Mouse (Mus musculus) kidney, adult 18-20 months (tissue): ENCODE measurements around the gene Grk2.

Source experiments
- DNase-seq: peaks from one replicate; pipeline ENCODE4 v3.0.0; 2021

The Grk2 gene

DNA sequence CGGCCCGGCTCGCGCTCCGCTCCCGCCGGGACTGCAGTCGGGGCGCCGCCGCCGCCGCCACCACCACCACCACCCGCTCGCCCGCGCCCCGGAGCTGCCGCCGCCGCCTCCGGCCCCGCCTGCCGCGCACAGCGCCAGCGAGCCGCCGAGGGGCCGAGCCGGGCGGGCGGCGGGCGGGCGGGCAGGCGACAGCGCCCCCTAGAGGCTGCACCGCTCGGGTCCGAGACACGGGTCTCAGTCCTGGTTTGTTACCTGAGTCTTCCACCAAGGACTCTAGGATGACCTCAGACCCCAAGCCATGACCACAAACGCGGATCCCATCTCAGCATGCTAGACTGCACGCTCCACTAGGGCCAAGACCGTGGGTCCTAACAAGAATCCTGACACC, at the start of gene Grk2:
Grk2 (minus strand) TSS at position 33 of the 388 bp plus-strand sequence.
- DNase-seq, result peak; percentile 82

DNA sequence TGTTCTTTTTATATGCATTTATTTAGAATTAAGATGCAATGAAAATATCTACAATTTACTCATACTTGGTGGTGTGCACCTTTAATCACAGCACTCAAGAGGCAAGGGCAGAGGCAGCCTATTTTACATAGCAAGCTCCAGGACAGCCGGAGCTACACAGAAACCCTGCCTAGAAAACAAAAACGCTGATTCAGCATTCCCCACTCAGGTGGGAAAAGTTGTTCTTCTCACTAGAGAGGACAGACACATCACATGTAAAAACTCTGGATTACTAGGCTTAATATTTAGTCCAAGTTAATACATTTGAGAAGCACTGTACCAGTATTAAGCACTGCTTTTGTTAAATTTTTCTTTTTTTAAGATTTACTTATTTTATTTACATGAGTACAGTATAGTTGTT, 43.4 kb upstream of the Grk2 start:
- DNase-seq, result no peak

DNA sequence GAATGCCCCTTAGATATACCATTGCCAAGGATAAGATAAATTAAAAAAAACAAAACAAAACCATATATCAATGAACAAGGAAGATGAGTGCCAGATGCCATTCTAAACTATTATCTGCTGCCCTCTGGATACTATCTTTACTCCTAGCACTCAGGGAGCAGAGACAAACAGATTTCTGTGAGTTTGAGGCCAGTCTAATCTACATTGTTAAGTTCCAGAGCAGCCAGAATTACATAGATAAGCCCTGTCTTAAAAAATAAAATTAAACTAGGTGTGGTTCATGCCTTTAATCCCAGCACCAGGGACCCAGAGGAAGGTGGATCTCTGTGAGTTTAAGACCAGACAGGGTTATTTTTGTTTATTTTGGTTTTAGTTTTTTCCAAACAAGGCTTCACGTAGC, 40.5 kb upstream of the Grk2 start:
- no peak for DNase-seq

DNA sequence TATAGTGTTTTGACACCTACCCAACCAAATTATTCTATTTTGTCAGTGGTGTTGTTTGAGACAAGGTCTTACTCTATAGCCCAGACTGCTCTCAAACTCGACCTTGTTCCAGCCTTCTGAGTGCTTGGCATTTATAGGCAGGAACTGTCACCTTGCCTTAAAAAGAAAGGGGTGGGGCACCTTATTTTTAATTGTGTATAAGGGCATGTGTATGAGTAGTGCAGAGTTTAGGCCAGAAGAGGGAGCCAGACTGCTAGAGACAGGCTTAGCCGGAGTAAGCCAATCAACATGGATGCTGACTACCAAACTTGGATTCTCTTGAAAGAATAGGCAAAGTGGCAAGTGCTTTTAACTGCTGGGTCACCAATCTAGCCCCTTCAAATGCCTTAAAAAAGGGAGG, 32.1 kb upstream of the Grk2 start:
- DNase-seq, result peak; percentile 61

DNA sequence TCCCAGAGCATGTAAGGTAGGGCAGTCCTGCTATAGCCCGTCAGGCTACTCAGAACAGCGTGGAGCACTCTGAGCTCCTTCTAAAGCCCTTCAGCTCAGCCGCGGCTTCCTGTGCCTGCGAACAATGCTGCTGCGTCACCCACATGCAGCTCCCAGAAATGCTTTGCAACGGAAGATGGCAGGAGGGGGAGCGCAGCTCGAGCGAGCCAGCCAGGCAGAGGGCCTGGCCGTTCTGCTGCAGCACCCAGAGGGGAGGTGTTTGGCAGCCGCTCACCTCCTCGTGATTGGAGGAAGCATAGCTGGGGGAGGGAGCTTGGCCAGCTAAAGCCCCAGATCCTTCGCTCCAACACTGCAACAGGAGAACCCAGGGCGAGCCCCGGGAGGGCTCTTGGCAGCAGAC, 27.8 kb upstream of the Grk2 start:
- DNase-seq, result peak; percentile 93

DNA sequence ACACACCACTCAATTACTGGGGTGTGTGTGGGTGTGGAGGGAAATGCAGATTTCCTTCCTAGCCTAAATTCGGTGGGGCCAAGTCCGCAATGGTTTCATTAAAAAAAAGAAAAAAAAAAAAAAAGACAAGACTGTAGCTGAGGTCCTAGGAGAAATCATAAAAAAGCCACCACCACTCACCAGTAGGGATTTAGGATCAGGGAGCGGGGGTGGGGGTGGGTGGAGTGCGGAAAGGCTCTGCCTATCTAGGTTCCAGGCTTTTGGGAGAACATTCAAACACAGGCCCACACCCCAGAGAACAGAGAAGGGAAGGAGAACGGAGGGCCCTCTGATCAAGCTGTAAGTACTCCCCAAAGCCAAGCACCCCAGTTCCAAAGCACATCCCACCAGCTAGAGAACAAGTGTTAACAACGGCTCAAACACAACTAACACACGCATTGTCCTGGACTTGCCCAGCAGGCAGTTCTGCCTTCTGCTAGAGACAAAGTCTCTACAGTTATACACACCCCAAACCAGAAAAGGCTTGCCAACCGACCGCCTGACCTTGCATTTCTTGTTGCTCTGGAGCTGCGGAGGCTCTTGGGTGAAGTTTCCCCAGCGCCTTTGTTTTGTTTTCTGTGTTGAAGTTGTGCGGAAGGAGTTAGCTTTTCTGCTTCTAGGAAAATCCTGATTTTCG, 27.2 kb upstream of the Grk2 start:
- DNase-seq, result no peak

DNA sequence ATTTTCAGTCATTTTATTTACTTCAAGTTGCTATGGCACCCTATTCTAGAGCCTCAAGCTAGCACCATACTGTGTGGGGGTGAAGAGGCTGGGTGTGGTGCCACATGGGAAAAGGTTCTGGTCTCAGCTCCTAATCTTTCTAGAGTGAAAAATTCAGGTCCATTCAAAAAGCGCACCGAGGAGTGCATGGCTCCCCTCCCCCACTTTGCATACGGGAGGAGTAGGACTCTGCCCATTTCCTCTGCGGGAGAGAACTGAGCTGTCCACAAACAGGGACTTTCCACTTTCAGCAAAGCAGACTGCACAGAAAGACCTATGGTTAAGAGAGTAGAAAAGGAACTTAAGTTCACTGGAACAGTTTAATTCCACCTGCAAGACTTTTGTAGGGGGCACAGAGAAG, 26.6 kb upstream of the Grk2 start:
- DNase-seq, result peak; percentile 65

DNA sequence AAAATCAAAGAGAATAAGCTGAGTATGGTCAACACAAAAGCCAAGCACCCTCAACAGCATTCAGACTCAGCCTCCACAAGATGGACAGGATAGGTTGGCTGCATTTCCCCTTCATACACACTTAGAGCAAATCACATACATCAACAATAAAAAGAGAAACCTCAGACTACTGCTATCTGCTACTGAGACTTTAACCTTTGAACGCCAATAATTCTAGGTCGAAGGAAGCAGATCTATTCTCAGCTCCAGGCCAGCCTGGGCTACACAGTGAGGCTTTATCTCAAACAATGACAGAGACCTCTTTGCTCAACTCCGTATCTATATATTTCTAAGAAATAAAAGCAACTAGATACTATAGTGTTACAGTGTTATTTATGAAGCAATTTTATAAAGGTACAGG, 25.3 kb upstream of the Grk2 start:
- DNase-seq, result no peak

DNA sequence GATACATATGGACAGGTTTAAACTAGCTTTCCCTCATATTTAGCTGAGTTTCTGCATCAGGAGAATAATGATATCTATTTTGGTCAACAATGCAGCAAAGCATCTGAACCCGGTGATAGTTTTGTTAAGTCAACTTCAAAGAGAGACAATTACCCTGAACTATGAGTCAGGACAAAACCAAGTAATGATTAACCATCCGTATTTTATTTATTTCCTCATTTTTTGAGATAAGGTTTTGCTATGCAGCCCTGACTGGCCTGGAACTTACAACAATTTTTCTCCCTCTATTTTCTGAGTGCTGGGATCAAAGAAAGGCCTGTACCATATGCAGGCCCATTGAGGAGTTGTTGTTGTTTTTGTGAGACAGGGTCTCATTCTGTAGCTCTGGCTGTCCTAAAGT, 24.6 kb upstream of the Grk2 start:
- DNase-seq, result no peak

DNA sequence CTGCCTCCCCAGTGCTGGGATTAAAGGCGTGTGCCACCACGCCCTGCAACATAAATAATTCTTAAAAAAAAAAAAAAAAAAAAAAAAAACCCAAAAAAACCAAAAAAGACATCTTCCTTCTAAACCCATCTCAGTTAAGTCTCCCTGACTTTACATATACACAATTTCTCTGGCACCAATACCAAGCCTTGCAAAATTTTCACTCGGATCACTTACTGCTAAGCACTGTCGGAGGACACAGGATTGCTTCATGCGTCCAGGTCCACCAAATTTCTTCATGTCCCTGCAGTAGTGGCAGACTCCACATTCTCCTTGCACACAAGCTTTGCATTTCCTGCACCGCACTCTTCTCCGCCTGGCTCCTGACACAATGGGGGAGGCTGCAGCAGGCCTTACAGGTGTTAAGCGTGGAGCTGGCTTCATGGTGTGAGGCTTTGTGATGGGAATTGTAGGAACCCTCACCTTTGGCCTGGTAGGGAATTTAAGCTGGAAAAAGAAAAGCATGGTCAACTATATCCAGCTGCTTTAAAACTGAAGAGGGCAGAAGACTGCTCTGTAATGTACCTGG, 22.8 kb upstream of the Grk2 start:
- DNase-seq, result no peak

DNA sequence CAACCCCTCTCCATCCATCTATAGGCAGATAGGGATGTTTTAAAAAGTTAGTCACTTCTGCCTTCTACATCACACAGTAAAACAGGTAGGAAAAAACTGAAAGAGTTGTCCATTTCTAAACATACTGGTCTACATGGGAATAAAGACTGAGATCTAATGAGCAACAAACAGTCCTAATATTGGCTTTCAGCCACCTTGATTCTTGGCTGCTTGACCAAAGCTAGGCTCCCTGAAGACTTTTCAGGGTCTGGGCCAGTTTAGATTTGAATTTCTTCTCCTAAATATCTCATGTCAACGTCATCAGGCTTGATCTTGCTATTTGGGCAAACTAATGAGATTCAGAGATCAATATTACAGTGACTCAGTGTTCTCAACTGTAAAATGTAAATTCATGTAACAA, 20.9 kb upstream of the Grk2 start:
- no peak for DNase-seq

DNA sequence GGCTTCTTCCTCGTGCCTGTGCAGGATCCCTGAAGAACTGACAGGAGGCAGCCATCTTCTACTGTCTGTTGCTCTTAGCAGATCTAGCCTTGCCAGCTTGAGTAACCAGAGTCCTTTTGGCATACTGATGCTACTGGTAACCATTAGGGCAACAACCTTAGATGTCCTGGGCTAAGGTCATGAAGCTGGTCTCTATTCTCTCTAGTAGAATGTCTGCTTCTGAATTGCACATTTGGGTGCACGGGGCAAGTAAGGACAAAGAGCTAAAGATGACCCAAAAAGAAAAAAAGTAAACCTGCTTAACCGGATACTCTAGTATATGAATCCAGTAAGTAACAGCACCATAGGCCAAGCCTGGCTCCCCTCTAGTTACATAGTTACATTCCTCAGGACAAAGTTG, 20.1 kb upstream of the Grk2 start:
- DNase-seq, result no peak

DNA sequence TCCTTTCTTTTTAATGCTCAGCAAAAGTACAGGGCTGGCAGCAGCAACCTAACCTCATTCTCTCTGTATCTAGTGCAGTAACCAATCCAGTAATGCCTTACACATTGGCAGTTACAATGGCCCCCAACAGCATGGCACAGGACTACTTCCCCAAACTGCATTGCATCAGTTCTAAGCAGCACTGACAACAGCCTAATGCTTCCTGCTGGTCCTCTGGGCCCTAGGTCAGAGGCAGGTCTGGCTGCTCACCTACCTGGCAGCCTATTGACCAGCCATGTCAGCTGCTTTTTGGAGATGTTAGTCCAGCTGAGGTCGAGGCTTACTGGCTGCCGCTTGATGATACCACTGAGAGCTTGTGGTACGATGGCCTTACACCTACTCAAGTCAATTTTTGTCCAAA, 16.1 kb upstream of the Grk2 start:
- no peak for DNase-seq

DNA sequence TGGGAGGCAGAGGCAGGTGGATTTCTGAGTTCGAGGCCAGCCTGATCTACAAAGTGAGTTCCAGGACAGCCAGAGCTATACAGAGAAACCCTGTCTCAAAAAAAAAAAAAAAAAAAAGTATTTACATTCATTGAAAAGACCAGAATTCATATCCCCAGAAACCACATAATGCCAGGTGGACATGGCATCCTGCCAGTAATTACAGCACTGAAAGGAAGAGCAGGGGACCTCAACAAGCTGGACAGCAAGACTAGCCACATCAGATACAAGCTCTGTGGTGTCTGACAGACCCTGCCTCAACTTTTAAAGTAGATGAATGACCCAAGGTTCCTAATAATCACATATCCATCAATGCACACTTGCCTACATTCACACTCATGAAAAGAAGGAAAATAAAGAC, 15.6 kb upstream of the Grk2 start:
- no peak for DNase-seq

DNA sequence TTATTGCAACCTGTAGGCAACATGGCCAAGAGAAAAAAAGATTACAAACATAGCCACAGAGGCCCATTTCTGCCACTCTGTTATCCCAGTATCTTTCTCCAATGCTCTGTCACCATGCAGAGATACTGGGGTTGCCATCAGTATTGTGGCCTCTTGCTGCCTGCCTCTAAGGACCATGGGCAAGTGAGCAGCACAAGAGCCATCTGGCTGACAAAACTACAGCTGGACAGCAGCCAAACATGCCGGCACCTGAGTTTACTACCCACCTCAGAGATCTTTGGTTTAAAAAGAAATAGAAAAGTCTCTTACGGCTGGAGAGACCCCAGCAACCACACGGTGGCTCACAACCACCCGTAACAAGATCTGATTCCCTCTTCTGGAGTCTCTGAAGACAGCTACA, 13.2 kb upstream of the Grk2 start:
- DNase-seq, result no peak

DNA sequence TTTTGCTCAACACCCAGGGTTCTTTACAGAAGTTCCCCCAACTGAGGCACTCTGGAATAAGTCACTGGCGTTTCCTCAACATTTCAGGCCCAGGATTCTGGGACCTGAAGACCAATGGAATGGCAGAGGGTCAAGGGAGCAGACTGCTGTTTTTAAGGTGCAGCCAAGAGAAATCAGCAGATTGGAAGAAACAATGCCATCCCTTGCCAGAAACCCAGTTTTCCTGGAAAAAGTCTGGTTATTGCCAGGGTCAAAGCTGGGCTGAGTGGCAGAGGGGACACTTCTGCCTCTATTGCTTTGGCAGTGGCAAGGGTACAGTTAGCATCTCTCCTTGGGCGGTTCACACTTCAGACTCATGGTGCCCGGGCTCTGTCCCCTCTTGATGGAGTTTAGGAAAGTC, 11.2 kb upstream of the Grk2 start:
- DNase-seq, result no peak

DNA sequence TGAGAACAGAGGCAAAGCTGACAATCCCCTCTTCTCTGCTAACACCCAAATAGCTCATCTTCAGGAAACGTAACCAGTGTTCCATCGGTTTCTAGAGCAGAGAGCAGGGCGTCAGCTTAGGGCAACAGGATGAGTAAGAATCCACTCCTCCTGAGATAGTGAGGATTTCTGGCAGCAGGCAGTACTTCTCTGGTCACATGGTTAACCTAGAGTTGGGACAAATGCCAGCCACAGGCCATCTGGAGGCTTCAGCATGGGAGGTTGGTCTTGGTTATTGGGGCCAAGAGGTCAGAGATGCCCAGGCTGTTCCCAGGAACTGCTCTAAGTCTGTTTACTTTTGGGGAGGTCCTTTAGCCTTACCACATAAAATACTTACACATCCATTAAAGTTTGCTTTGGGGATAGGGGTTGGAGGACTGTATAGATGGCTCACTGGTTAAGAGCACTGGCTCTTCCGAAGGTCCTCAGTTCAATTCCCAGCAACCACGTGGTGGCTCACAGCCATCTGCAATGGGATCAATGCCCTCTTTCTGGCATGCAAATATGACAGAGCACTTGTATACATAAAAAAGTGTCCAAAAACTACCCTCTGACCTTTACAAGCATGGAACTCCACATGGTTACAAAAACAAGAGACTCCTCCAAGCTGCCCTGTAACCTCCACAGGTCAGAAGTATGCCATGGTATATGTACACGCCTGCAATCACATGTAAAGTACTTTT, 9.4 kb upstream of the Grk2 start:
- peak; percentile 40 for DNase-seq

DNA sequence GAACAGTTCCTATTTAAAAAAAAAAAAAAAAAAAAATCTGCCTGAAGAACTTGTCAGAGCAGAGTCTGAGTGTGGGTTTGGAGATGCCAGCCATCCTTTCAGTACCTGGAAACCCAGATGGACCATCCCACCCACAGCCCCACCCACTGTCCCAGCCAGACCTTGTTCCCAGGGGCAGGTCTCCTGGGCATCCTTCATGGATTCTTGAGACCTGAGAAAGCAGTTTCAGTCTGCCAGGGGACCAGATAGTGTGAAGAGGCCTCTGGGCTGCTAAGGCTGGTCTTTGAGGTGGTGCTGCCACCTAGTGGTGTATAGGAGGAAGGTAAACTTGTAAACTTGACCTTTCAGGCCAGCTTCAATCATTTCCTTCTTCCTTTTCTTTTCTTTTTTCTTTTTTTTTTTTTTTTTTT, 3.8 kb upstream of the Grk2 start:
- DNase-seq, result peak; percentile 59

DNA sequence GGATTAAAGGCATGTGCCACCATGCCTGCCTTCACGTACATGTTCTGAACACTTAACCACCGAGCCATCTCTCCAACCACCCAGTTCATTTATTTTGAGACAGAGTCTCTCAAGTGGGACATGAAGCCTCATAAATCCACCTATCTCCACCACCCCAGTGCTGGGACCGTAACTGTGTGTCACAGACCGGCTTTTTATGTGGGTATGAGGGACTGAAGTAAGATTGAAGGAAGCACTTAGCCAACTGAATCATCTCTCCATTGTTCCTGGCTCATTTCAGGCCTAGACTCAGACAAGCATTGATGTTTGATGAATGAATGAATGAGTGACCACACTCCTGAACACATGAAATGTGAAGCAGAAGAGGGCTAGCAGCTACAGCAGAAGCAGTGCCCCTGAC, 3.3 kb upstream of the Grk2 start:
- no peak for DNase-seq

DNA sequence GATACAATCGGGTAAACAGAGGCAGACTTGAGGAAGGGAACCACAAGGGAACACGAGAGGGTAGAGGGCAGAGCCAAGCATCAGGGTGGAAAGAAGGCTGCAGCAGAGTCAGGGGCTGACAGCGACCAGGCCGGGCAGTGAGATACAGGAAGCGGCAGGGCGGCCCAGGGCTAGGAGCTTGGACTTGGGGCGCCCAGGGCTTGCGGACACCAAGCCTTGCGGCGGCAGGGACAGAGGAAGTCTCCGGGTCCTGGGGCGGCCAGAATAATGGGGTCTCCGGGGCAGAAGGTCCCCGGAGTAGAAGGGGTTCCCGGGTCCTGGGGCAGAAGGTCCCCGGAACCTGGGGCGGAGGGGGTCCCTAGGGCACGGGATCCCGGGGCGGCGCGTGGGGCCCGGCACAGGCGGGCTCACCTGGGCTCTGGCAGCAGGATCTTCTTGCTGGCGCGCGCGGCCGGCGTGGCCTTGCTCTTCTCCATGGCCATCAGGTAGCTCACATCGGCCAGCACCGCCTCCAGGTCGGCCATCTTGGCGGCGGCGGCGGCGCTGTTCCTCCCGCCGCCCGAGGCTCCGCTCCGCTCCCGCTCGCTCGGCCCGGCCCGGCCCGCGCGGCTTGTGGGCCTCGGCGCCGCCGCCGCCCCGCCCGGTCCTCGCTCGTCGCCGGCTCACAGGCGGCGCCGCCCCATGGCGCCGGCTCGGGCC, 382 bp downstream of the Grk2 start:
- peak; percentile 62 for DNase-seq

DNA sequence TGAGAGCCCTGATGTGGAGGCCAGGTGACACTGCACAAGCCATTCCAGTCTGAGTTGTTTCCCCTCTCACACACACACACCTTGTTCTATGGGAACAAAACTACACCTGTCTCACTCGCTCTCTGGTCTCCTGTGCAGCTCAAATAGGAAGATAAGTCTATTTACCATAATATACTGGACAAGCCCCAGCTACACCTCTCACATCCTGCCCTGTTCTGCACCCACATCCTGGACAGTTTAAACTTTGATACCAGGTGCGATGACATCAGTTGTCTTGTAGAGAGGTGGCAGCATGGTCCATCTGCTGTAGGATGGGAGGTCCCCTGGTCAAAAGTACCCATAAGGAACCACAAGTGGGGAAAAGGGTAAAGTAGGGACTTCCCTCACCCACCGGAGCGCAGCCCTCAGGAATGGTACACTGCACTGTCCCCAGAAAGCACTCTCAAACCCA, 1.1 kb downstream of the Grk2 start:
- no peak for DNase-seq

DNA sequence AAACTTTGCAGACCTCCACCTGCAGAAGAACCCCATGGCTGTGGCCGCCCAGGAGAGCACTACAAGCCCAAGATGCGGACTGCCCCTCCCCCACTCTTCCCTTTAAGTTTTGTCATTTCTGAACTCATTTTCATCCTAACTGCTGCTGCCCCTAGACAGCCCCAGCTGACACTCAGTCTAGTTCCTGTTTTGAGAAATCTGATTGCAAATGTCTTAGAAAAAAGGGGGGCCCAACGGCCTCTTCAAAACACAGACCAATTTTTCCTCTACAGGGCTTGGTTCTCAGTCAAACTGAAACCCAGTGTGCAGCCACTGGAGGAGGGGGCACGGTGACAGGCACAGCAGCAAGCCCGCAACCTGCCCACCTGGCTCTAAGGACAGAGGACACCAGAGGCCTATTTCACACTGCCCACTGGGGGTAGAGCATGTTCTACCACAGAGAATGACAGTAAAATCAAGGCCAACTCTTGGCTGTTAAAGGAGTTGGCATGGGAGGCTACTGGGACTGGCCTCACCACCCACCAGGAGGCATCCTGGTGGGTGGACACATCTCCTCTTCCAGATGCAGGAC, 1.7 kb downstream of the Grk2 start:
- DNase-seq, result no peak

DNA sequence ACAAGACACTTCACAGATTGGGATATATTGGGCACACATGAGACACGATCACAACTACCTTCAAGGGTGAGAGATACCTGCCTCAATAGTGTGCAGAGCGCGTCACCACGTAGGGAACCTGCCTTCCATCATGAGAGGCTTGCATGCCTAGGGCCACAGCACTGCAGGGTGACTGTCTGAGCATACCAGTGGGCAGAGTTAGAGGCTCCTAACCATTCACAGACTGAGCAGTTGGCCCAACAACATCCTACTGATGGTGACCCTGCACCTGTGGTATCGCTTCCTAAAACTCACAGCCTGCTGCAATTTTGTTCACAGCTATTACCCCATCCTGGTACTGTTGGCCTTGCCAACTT, 2.4 kb downstream of the Grk2 start:
- DNase-seq, result no peak
